Mouse (Mus musculus) E14TG2a.4 (cell line): ENCODE data around the gene March4.

Experiments used
- CTCF ChIP-seq: conservative IDR thresholded peaks from 2 replicates; pipeline ENCODE4 v1.5.1; 2014; ENCODE audit warnings: low read length
- NANOG ChIP-seq: IDR thresholded peaks from 2 replicates; pipeline ENCODE4 v1.6.1; 2014; ENCODE audit warnings: borderline replicate concordance, low read length, mixed read lengths
- POU5F1 ChIP-seq: IDR thresholded peaks from 2 replicates; pipeline ENCODE4 v1.6.1; 2014; ENCODE audit warnings: low read length, borderline replicate concordance

GRCm38 (mm10) chr1:72568725-72569124 lies 32.0 kb upstream of the March4 start:
- TF ChIP-seq CTCF = no peak
- TF ChIP-seq POU5F1 = no peak
- TF ChIP-seq NANOG = no peak
